Mouse (Mus musculus): ENCODE data around the gene Krt42.

GRCm38 (mm10) chr11:100262058-100262980 lies 7.4 kb downstream of the Krt42 start:
- TF ChIP-seq CTCF (IDR thresholded peaks at IDR 0.05; ENCODE audit: control insufficient read depth, insufficient read depth, insufficient read length) (no peak), USF1 (IDR thresholded peaks at IDR 0.05; ENCODE audit: low read depth) (no peak), MAX (IDR thresholded peaks at IDR 0.05) (no peak)

All from C2C12 (cell line).